Mouse (Mus musculus): ENCODE results near the gene Rpl4.
"Not testable (repeated sequence)": the region's sequence is repeated elsewhere in the genome, so short reads cannot be mapped to it uniquely, and the experiment has no call there.

The Rpl4 gene

GRCm38 (mm10) chr9:64172816-64173665 lies at the start of gene Rpl4, which contains the start of gene Zwilch:
Rpl4 (plus strand) TSS chr9:64173375.
Zwilch (minus strand) TSS chr9:64173104.
- DNase-seq (ENCODE audit: low spot score) = peak; percentile 88

- not testable (repeated sequence) for DNase-seq (ENCODE audit: low spot score)
These were observed 48.3 kb upstream of the Rpl4 start for GRCm38 (mm10) chr9:64124846-64125245.

GRCm38 (mm10) chr9:64125307-64125706 lies 47.9 kb upstream of the Rpl4 start:
- DNase-seq (ENCODE audit: low spot score) = no peak

- no peak for DNase-seq (ENCODE audit: low spot score)
These were observed 47.1 kb upstream of the Rpl4 start for GRCm38 (mm10) chr9:64126121-64126520.

- no peak for DNase-seq (ENCODE audit: low spot score)
These were observed 41.6 kb upstream of the Rpl4 start for GRCm38 (mm10) chr9:64131623-64132022.

GRCm38 (mm10) chr9:64138896-64139295 lies 34.3 kb upstream of the Rpl4 start:
- peak; percentile 39 for DNase-seq (ENCODE audit: low spot score)

- DNase-seq (ENCODE audit: low spot score) = no peak
These were observed 33.3 kb upstream of the Rpl4 start for GRCm38 (mm10) chr9:64139879-64140278.

- DNase-seq (ENCODE audit: low spot score) = no peak
These were observed 16.5 kb upstream of the Rpl4 start for GRCm38 (mm10) chr9:64156641-64157040.

GRCm38 (mm10) chr9:64160471-64160870 lies 12.7 kb upstream of the Rpl4 start:
- no peak for DNase-seq (ENCODE audit: low spot score)

GRCm38 (mm10) chr9:64169967-64170366 lies 3.2 kb upstream of the Rpl4 start:
- DNase-seq (ENCODE audit: low spot score) = not testable (repeated sequence)

GRCm38 (mm10) chr9:64172145-64172815 lies 895 bp upstream of the Rpl4 start:
- no peak for DNase-seq (ENCODE audit: low spot score)

- no peak for DNase-seq (ENCODE audit: low spot score)
These were observed 568 bp downstream of the Rpl4 start for GRCm38 (mm10) chr9:64173666-64174220.

GRCm38 (mm10) chr9:64174341-64174740 lies 1.2 kb downstream of the Rpl4 start:
- no peak for DNase-seq (ENCODE audit: low spot score)

GRCm38 (mm10) chr9:64174766-64175165 lies 1.6 kb downstream of the Rpl4 start:
- no peak for DNase-seq (ENCODE audit: low spot score)

- peak; percentile 30 for DNase-seq (ENCODE audit: low spot score)
These were observed 2.2 kb downstream of the Rpl4 start for GRCm38 (mm10) chr9:64175378-64175777.

GRCm38 (mm10) chr9:64178610-64178973 lies 5.4 kb downstream of the Rpl4 start:
- no peak for DNase-seq (ENCODE audit: low spot score)

- DNase-seq (ENCODE audit: low spot score) = peak; percentile 73
These were observed 5.9 kb downstream of the Rpl4 start, which contains the start of gene Snapc5 for GRCm38 (mm10) chr9:64178974-64179646. Snapc5 (plus strand) TSS chr9:64179274.

GRCm38 (mm10) chr9:64183295-64183694 lies 10.1 kb downstream of the Rpl4 start:
- DNase-seq (ENCODE audit: low spot score) = not testable (repeated sequence)

GRCm38 (mm10) chr9:64184166-64184840 lies 11.1 kb downstream of the Rpl4 start:
- DNase-seq (ENCODE audit: low spot score) = no peak

- DNase-seq (ENCODE audit: low spot score) = no peak
These were observed 20.7 kb downstream of the Rpl4 start for GRCm38 (mm10) chr9:64193879-64194278.

GRCm38 (mm10) chr9:64195554-64195953 lies 22.4 kb downstream of the Rpl4 start:
- DNase-seq (ENCODE audit: low spot score) = peak; percentile 66

- no peak for DNase-seq (ENCODE audit: low spot score)
These were observed 24.3 kb downstream of the Rpl4 start for GRCm38 (mm10) chr9:64197524-64197923.

Measured in layer of hippocampus, adult 9-10 months (tissue).